In genomic region chr17:35969418-35970389, GRCm38 (mm10) we compare ENCODE assay signal across 1 mouse cellular context.
TF ChIP-seq lines count a peak whose summit lies in the region.

Gene Abcf1, minus strand, starts transcription at chr17:35969761.

TF ChIP-seq in MEL, 35 proteins besides CTCF, POLR2A, EP300 and RAD21 (continued from another document):
- TF ChIP-seq USF2 (IDR thresholded peaks at IDR 0.05; ENCODE audit: borderline replicate concordance in 1 of 2, insufficient read depth in 1 of 2, low read depth in 1 of 2, low read length in 2 of 2) (peak in 1 of 2 experiments; percentile 57; a peak in 2 of 4 replicates), E2F4 (IDR thresholded peaks at IDR 0.05; ENCODE audit: borderline replicate concordance, low read depth, low read length) (no peak), JUND (IDR thresholded peaks at IDR 0.05; ENCODE audit: low read depth, low read length) (no peak)
